Mouse (Mus musculus): ENCODE results near the gene 2610044O15Rik8. TPM values are rescaled to one million over a fixed set of nuclear protein-coding genes. Genes with fewer than 3 reads are reported as not detected.

The 2610044O15Rik8 gene
- total RNA-seq (2021) = 10 to 100 TPM; 15.1 to 18.5 TPM
- long read RNA-seq, experiment 1, transcript 2610044O15Rik8-203 (5 exons, 413 nt) = minor isoform, 5 of 30 reads
- long read RNA-seq, experiment 1, transcript 2610044O15Rik8-205 (5 exons, 1,776 nt) = major isoform, 7 of 30 reads
- long read RNA-seq, experiment 1, partial matches to known transcripts = 0 of 30 reads
- long read RNA-seq, experiment 1, other reads (novel, unspliced or antisense) = 14 of 30 reads
- long read RNA-seq, experiment 2, transcript 2610044O15Rik8-202 (4 exons, 2,337 nt) = major isoform, 5 of 24 reads
- long read RNA-seq, experiment 2, transcript 2610044O15Rik8-205 (5 exons, 1,776 nt) = major isoform, 5 of 24 reads
- long read RNA-seq, experiment 2, partial matches to known transcripts = 1 of 24 reads
- long read RNA-seq, experiment 2, other reads (novel, unspliced or antisense) = 5 of 24 reads

DNA sequence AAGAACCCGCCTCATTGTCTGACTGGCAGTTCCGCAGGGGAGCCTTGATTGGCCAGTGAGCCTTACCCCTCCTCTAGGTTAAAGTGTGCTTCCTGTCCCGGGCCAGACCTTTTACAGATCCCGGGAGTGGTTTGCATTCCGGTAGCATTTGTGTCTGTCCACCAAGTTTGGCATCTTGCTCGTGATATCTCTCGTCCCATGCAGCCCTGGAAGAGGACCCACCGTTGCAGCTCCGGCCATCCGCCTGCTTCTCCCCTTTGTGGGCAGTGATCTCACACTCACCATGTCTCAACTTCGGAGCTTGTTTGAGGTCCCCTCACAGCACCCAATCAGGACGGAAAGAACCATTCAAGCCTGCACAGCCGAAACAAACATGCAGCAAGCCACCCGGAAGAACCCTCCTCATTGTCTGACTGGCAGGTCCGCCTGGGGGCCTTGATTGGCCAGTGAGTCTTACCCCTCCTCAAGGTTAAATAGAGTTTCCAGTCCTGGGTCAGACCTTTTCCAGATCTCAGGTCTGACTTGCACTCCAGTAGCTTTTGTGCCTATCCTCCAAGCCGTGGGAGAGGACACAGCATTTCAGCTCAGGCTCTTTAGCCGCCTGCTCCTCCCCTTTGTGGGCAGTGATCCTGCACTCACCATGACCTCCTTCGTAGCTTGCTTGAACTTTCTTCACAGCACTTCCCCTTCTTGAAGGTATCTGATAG lies at the start of gene 2610044O15Rik8:
TSS of gene 2610044O15Rik8 (minus strand) at position 380 of the 707 bp plus-strand sequence.
- peak; percentile 88 for DNase-seq

GRCm38 (mm10) chr8:129265918-129266317 lies 31.7 kb upstream of the 2610044O15Rik8 start:
- DNase-seq = no peak

DNA sequence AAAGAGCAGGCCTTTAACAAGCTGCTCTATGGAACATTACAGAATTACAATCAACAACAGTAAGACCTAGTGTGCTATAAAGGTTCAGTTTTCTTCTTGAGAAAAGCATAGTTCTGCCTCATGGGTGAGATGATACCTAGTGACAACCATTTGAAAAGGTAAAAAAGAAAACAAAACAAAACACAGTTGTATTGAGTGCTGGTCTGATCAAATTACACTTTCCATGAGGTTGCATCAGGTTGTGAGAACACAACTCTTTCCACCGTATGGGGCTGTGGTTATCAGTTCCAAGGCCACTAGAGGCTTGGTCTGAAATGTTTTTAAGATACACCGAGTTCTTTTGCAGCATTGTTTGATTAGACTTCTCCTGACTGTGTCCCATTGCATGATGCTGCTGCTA lies 30.1 kb upstream of the 2610044O15Rik8 start:
- no peak for DNase-seq

GRCm38 (mm10) chr8:129263211-129263927 lies 29.2 kb upstream of the 2610044O15Rik8 start:
- DNase-seq = peak; percentile 70

GRCm38 (mm10) chr8:129233664-129234026 lies 561 bp downstream of the 2610044O15Rik8 start:
- no peak for DNase-seq

Other genes with a start within 250 kb of the 2610044O15Rik8 start
- not detected for gene Ccdc7a, start 168.9 kb downstream of the 2610044O15Rik8 start, total RNA-seq (2021)
- gene Ccdc7b, start 167.3 kb downstream of the 2610044O15Rik8 start, total RNA-seq (2021) = not detected
- not detected for gene Gm10999, start 102.7 kb downstream of the 2610044O15Rik8 start, total RNA-seq (2021)

Measured in gastrocnemius, postnatal 25 days (tissue).